Mouse (Mus musculus) kidney, postnatal 14 days (tissue): ENCODE measurements at regions not wholly inside any gene's neighbourhood (a gene's known extent, or its start where the extent isn't known, plus 50 kb on each side); places are given as distances from the start of the nearest gene placed in this dataset.
A peak's percentile ranks its signal among the peaks of the same experiment; 100 is the strongest.

Experiments
- DNase-seq: peaks from one replicate; pipeline ENCODE4 v3.0.0; 2022; ENCODE audit warnings: mixed read lengths

DNA sequence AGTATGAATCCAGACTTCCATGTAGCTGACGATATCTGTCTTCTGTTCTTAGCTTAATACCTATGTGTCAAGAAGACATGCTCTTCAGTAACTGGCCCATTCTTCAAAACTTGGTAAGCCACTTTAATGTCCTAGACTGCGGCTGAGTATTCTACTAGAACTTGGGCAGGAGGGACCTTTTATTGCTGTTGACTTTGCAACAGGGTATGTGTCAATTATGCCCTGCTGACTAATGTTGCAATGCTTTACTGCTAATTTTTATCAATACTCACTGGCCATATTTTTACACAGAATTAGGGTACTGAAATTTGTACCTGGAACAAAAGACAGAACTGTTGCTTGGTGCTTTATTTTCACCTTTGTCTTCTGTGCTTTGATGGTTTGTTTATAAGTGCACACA is 746.9 kb downstream of the Ppargc1a start:
- DNase-seq = no peak

DNA sequence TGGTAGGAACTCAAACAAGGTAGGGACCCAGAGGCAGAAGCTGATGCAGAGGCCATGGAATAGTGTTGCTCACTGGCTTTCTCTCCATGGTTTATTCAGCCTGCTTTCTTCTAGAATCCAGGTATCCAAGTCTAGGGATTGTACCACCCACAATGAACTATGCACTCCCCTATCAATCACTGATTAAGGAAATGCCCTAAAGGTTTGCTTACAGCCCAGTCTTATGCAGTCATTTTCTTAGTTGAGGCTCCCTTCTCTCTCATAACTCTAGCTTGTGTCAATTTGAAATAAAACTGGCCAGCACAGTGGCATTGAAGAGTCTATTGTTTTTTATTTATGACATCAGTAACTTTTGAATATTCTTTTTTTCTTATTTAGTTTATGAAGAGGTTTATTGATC is 747.6 kb downstream of the Ppargc1a start:
- no peak for DNase-seq

DNA sequence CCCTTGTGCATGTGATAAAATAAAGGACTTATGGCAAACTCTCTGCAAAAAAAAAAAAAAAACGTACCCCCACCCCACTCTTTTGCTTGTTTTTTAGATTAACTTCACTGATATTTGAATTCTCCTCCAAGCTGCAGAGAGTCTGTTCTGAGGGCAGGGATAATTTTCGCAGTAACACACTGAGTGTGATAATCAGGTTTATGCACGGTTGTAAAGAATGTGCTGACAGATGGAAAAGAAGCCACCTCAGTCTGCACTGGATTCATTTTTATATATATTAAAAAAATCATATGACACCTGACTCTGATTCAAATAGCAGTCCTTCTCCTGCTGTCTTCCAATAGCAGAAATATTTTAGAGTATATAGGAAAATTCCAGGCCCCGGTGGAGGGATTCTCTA is 736.5 kb upstream of the Adgra3 start:
- no peak for DNase-seq

DNA sequence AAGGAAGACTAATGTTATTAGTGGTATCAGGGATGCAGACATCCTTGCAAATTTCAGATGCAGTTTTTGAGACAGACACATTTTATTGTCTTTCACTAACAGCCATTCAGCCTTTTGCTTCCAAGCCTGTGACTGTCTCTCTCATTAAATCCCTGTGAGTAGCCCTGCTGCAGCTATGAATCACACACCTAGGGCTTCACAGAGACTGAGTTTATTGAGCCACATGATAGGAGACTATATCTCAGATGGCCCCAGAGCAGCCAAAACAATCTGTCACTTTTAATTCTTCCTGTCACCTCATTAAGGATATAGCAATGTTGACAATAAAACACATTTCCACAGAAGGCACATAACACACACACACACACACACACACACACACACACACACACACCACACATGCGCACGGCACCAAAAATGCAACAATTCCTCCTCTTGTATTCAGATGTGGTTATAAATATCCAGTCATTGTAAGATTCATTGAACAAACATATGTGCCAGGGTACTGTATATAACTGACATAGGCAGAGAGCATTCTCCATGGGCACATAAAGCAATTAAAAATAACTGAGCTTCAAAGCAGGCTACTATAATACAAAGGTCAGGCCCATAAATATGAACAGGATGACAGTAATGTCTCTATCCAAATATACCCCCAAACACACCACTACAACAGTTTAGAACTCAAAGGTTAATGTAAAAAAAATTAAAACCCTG is 735.8 kb upstream of the Adgra3 start:
- DNase-seq = no peak

DNA sequence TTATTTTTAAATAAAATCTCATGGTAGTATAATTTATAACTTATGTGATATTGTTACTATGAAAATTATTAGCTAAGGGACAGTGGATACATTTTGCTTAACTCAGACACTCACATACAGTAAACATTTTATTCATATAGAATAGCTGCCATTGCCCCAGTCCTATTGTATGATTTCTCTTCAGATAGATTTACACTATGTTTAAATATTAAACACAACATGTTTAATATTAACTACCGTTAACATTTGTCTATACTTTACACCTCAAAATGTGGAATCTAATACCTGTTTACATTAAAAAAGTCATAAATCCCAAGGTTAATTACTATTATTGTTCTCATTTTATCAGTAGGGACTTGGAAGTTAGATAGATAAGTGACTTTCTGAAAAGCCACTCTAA is 734.8 kb upstream of the Adgra3 start:
- DNase-seq = no peak

DNA sequence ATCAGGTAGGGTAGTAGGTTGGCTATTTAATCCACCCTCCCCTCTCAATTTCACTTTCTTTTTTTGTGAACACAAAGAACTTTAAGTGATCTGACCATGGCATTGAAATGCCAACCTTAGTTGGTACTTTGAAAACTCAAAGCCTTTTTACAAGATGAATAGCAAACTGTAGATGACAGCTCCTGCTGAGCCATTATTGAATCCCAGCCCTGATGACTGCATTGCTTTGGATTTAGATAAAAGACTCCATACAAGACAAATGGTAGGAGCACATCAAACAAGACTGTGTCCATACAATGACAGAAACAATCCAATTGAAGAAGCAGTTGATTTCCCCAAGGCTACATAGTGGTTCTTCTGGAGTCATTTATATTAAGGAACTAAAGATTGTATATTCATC is 726.5 kb upstream of the Adgra3 start:
- no peak for DNase-seq

DNA sequence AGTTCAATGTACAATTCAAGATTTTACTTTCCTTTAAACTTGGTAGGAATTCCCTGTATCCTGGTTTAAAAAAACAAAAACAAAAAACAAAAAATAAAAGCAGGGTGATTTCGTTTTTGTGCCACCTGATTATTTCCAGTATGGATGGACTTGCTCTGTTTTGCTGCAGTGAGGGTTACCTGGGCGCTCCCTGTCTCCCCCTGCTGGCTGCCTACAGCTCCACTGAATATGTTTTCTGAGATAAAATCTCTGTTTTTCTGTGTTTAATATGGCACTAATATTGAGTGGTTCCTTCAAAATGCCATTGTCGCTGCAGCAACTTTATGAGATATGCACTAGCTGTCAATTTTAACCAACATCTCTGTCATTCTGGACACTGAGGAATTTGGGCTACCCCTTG is 720.3 kb upstream of the Adgra3 start:
- DNase-seq = peak; percentile 1

DNA sequence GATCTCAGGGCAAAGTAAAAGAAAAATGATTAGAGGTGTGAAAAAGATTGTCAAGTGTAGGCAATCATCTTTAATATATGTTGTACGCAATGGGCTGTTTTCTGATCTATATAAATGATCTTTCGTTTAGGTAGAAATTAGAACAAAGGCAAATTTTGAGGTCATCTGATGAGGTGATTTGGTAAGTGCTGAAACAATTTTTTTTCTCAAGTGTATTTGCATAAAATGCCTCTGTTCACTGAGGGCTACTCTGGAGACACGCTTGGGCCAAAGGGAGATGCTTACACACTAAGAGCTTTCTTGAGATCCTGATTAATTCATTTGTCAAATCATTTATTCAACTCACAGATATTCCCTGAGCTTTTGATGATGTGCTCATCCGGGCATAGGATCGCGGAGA is 719.4 kb upstream of the Adgra3 start:
- no peak for DNase-seq

DNA sequence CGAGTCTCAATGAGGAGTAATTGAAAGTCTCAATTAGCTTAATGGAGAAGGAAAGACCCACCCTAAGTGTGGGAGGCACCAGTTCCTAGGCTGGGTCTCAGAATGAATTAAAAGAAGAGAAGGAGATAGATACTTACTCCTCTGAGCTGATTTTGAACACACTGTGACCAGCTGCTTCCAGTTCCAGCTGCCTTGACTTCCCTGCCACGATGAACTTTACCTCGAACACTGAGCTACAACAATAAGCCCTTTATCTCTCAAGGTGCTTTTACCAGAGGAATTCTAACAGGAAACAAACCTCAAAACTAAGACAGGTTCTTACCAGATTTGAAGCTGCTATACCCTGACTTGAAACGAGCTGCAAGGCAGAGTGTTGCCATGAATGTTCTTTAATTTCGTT is 703.5 kb upstream of the Adgra3 start:
- DNase-seq = no peak

DNA sequence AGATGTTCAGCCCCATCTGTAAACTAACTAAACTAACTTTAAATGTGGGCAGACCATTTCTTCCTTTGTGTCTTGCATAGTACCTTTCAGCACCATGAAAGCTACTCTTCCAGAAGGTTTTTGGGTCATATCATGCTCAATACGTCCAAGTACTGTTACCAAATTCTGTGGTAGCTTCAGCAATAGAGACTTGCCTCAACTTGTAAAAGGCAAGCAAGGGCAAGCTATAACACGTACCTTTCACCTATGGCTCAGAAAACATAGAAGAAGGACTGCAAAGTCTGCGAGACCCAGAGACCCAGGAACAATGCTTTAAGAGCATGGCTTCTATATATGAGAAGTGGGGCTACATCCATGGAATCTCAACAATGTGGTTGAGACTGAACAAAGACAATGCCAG is 701.6 kb upstream of the Adgra3 start:
- no peak for DNase-seq

DNA sequence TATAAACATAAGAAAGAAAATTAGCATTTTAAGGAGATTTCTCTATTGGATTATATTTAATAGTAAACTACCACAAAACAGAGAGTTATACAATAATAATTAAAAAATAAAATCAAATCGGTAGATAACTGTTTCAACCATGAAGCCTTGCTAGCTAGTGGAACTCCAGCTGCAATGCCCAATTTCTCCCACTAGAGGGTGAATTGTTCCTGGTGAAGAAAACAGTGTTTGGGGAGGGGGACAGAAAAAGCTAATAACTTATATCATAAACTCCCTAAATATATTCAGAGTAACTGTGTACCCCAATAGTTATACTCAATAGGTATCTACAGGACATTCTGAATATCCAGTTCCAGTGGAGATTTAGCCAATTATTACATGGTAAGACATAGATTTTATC is 694.0 kb upstream of the Adgra3 start:
- DNase-seq = peak; percentile 21

DNA sequence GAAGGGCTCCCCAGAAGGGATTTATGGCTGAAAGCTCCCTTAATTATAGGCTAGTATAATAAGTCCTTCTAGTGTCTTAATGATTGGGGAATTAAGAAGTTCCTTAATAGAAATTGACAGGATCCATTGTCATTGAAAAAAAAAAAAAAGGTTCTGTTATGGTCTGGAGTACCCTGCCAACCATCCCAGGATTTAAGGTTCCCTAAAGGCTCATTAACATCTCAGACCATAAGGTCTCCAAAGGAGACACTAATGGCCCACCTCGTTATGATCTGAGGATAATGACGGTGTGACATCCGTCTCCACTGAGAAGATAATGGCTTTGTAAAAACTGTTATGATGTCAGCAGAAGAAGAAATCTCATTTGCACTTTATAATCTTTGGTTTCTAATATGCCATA is 692.6 kb upstream of the Adgra3 start:
- DNase-seq = no peak

DNA sequence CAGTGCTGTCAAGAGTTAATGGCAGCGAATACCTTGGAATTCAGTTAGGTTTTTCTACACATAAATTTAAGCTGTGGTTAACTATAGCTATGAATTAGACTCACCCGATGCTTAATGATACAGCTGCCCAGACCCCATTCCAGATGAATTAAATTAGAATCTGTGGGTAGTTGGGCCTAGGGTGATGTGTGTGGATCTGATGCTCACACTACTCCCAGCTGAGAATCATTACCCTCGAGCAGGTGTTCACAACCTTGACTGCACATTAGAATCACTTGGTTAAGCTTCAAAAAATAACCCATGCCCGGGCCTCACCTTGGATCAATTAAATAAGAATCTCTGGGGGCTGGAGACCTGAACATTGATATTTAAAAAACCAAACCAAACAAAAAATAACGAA is 684.2 kb upstream of the Adgra3 start:
- DNase-seq = no peak

DNA sequence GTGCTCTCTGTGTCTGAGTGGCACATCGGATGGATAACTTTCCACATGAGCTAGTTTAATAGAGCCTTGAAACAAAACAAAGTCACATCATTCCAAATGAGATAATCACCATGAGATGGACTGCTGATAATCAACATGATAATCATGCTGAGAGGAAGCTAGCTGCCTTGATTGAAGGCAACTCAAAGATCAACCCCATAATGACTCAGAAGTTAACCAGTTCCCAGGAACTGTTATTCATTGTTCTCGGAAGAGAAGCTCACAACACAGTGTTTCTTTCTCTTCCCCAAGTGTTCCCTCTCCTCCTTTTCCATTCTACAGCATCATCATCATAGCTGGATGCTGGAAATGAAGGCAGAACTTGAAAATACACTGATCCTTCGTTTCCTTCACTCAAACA is 674.9 kb upstream of the Adgra3 start:
- DNase-seq = no peak

DNA sequence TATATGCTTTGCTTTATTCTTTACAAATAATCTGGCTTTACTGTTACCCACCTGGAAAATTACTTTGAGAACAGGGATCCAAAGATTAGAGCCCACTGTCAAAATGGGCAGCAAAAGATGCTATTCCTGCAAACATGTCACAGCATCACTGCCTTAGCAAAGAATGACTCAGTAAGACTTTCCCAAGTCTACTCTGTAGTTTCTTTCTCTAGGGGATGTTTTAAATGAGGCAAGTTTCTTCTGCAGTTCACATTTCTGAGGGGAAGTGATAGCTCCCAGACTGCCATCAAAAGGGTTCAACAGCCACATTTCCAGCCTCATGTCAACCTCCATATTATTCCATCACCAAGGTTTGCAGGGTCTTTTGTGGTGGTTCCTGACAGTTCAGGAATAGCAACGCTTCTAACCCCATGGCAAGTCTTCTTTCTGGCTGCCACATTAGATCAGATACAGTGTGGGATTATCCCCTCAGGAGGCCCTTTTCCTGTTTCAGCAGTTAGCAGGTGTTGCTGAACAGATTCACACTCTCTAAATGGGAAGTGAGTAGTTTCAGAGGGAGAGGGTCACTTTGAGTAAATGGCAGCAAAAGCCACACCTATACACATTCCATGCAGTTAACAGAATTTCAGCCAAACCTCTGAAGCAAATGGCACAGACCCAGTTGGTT is 669.7 kb upstream of the Adgra3 start:
- no peak for DNase-seq

DNA sequence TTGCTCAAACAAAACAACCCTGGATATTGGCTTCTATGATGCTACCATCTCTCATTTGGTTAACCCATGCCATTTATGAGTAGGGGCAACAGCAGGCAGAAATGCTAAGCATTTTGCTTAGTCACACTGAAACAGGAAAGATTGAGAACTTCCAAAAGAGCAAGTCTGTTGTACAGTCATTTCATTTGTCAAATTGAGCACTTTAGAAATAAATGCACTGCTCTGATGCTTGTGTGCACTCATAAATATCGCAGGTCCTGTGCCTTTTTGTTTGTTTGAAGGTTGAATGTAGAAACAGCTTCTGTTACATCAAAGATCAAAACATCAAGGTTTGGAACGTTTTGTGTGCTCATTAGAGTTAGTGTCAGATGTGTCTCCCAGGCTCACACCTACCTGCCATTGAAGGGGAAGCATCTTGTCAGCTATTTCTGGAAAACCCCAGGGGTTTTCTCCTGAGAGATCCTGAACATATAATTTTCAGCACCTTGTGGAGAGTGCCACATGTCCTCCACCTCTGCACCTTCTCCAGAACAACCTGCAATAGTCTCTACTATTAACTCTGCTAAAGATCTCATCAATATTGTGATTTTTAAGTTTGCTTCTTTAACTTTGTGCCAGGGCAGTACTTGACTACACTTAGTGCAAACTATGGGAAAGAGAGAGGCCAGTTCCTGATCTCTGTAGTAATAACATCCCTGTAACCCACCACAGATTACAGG is 648.3 kb upstream of the Adgra3 start:
- no peak for DNase-seq

DNA sequence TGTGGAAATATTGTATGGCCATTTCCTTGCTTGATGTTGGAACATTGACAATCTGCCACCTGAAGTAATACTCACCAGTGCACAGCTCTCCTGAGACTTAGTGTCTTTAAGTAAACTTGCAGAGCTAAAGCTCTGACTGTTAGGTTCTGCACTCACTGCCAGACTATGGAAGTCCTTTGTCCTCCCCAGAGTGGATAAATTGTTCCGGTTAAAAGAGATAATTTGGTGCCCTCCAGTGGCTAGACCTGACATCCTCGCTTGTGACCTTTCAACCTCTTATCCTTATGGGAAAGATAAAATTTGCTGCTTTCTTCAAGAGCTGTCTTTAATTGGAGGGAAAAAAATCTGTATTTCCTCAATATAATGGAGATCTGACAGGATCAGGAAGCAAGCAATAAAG is 639.3 kb upstream of the Adgra3 start:
- peak; percentile 7 for DNase-seq

DNA sequence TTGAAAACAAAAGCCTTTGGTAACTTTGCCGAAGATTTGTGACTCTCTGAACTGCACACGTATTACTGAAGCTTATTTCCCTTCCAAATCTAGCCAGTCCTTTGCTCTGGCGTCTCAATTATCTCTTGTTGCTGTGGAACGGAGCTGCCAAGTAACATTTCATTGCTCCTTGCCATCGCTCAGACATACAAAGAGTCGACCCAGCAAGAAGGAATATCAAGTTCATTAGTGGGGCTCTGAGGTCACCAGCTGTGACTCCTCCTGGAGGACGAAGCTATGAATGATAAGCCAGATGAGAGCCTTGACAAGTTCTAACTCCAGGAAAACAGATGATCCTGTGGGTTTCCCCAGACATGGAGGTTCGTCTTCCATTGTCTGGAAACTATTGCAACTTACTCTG is 638.8 kb upstream of the Adgra3 start:
- no peak for DNase-seq

DNA sequence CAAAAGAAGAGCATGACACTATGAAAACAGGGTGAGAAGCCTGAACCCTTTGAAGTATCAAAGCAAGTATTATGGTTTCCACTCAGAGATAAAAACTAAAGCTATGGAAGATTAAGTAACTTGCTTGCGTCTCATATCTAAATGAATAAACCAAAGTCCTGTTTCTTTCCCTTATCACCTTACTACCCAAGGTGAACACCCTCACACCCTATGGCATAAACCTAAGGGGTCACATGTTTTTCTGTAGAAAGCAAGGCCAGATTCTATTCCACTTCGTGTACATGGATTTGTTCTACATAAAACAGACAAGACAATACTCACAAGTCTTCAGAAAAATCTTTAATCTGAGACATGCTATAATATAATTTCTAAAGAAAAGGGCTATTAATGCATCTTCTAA is 629.6 kb upstream of the Adgra3 start:
- no peak for DNase-seq

DNA sequence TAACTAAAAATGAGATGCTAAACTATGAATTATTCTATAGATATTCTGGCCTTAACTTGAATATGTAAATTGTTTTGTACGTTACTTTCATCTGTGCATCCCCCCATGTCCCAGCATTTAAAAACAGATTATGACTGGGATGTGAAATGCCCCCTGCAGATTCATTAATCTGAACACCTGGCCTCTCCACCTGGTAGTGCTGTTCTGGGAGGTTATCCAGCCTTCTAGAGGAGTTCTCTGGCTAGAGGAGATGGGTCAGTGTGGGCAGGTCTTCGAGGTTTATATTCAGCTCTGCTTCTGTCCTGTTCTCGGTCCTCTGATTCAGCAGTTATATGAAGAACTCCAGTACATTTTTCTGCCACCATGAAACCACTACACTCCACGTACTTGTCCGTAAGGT is 625.2 kb upstream of the Adgra3 start:
- no peak for DNase-seq

DNA sequence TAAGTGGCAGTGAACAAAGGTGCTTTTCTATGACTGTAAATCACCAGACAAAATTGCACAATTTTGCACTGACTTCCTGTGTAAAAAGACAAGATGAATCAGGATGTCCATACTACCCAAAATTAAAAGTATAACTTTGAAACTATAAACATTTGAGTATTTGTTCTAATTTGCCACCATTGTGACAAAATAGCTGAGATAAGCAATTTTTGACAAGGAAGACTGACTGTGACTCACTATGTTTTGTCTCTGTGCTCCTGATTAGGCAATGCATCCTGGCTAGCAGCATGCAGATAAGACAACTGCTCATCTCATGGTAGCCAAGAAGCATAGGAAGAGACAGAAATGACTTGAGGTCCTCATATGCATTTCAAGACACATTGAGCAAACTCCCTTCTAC is 577.7 kb upstream of the Adgra3 start:
- DNase-seq = no peak

DNA sequence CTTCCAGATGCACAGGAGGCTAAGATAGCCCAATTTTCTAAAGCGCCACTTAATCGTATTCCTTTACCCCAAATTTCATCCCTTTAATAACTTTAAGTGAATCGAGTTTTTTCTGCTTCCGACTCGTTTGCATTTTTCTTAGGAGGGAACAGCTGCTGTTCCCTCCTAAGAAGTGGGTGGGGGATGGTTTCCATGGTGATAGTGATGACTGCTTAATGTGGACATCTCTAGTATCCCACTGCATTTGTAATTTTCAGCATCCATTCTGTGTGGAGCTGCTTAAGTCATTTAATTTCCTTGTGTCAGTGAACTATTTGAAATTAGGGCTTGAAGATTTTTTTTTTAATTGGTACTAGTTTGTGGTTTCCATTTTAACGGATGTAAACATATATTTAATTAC is 567.8 kb upstream of the Adgra3 start:
- no peak for DNase-seq

DNA sequence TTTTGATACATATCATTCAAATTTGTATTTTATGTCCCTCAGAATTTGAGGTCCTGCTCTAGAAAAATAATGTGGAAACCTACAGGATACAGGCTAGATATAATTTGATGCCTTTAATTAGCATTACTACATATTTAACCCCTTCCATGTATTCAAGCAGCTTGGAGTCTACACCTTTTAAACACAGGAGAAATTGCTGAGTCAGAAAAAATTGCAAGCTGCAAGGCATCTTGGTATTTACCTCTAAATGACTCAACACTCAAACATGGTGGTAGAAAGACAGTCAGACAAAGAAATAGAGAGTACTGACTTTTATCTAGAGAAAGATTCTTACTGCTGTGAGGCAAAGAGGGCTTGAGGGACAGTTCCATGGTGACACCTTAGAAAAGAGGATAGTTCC is 565.4 kb upstream of the Adgra3 start:
- no peak for DNase-seq
